ENCODE assay signal across 10 mouse cellular contexts in the genomic region with DNA sequence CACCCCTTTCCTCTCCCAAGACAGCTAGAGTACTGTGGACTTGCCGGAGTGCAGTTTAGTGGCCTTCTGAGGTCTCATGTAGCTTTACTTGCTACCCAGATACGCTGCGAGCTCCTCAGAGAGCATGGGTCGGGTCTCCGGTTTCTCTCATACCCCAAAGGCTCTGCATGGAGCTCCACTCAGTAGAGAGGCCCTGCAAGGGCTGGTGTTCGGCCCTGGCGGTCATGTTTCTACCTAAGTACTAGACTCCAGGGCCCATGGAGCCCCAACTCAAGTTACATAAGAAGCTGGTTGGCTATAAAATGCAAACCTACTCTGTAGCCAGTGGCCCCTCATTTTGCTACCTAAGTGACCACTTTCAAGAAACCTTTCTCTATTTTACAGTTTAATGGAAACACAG. TPM values are rescaled to one million over a fixed set of nuclear protein-coding genes. Genes with fewer than 3 reads are reported as not detected.
A peak's percentile ranks its signal among the peaks of the same experiment; 100 is the strongest.
DNase-seq lines count a peak whose midpoint lies in the region; ATAC-seq and TF ChIP-seq lines count a peak whose summit lies in the region.
"Had no signal": no experiment of that assay in that cellular context is flagged by ENCODE, and none has a peak within 500 bp of the region (broad histone marks: within the 10 kb centered on the region; RNA-seq: fewer than 3 reads in every experiment).

No protein-coding gene starts in this region.

- TF ChIP-seq CTCF in kidney, postnatal 0 days (IDR thresholded peaks at IDR 0.05; ENCODE audit: low read depth), result no peak
- TF ChIP-seq CTCF in olfactory bulb, adult 2 months (IDR thresholded peaks at IDR 0.05; ENCODE audit: insufficient read depth, low read depth, low read length), result no peak

- H3K4me1 ChIP-seq in kidney, postnatal 0 days (replicated peaks; ENCODE audit: insufficient read depth, low read length), result peaks cover 83% of the 10 kb centered on the region
- H3K4me1 ChIP-seq in embryonic facial prominence, embryonic 15.5 days, result peaks cover 97% of the 10 kb centered on the region
- peaks cover 41% of the 10 kb centered on the region for H3K4me1 ChIP-seq in olfactory bulb, adult 2 months (ENCODE audit: control insufficient read depth, insufficient read depth, low read length)
- peaks cover 98% of the 10 kb centered on the region for H3K4me1 ChIP-seq in forebrain, embryonic 10.5 days

- no peak overlapping the region for H3K4me3 ChIP-seq in kidney, postnatal 0 days (replicated peaks; ENCODE audit: low read depth, low read length)
- no peak overlapping the region for H3K4me3 ChIP-seq in embryonic facial prominence, embryonic 15.5 days (replicated peaks)
- no peak overlapping the region for H3K4me3 ChIP-seq in olfactory bulb, adult 2 months (ENCODE audit: insufficient read depth, low read depth, low read length)
- no peak overlapping the region for H3K4me3 ChIP-seq in forebrain, embryonic 10.5 days

- no peak overlapping the region for H3K9ac ChIP-seq in kidney, postnatal 0 days (ENCODE audit: low read depth, low read length)
- no peak overlapping the region for H3K9ac ChIP-seq in embryonic facial prominence, embryonic 15.5 days

- no peak for ATAC-seq in kidney, postnatal 0 days (replicated peaks; ENCODE audit: low FRiP score, low read depth)
- ATAC-seq in embryonic facial prominence, embryonic 15.5 days (ENCODE audit: insufficient number of reproducible peaks, low FRiP score, low TSS enrichment, low read depth), result no peak
- ATAC-seq: hindbrain, postnatal 0 days had no signal

- 0 out of 2 replicates have a peak, but pooled peaks cover 2% of the 10 kb centered on the region for H3K36me3 ChIP-seq in kidney, postnatal 0 days (ENCODE audit: insufficient read depth, low read length)
- 0 out of 2 replicates have a peak, but pooled peaks cover 6% of the 10 kb centered on the region for H3K36me3 ChIP-seq in embryonic facial prominence, embryonic 15.5 days
- peaks cover 45% of the 10 kb centered on the region for H3K36me3 ChIP-seq in forebrain, embryonic 10.5 days (replicated peaks)

- H3K9me3 ChIP-seq in kidney, postnatal 0 days (replicated peaks; ENCODE audit: low read length), result no peaks in the 10 kb centered on the region
- H3K9me3 ChIP-seq in embryonic facial prominence, embryonic 15.5 days (replicated peaks), result no peaks in the 10 kb centered on the region
- H3K9me3 ChIP-seq in forebrain, embryonic 10.5 days, result no peaks in the 10 kb centered on the region

- H3K27ac ChIP-seq in kidney, postnatal 0 days, result peak overlapping the region; percentile 92; the same call in 1 of the 2 replicates
- peak overlapping the region; percentile 44 for H3K27ac ChIP-seq in embryonic facial prominence, embryonic 15.5 days (replicated peaks)
- 0 out of 2 replicates have a peak overlapping the region, but pooled peaks have one; percentile 8 for H3K27ac ChIP-seq in olfactory bulb, adult 2 months (ENCODE audit: insufficient read depth, low read depth, low read length)
- H3K27ac ChIP-seq in forebrain, embryonic 10.5 days, result no peak overlapping the region; the same call in 1 of the 2 replicates
- H3K27ac ChIP-seq: hindbrain, postnatal 0 days had no signal

- no peak overlapping the region for H3K4me2 ChIP-seq in kidney, postnatal 0 days (ENCODE audit: low read length)
- no peak overlapping the region for H3K4me2 ChIP-seq in embryonic facial prominence, embryonic 15.5 days (replicated peaks)

- WGBS in kidney, postnatal 0 days, result 60% methylated on average over 7 of the region's 7 CpGs
- 68% methylated on average over 7 of the region's 7 CpGs for WGBS in embryonic facial prominence, embryonic 15.5 days
- 94% methylated on average over 7 of the region's 7 CpGs for WGBS in olfactory bulb, adult 2 months
- 88% methylated on average over 7 of the region's 7 CpGs for WGBS in forebrain, embryonic 10.5 days

- no peaks in the 10 kb centered on the region for H3K27me3 ChIP-seq in kidney, postnatal 0 days (ENCODE audit: insufficient read depth, low read length)
- H3K27me3 ChIP-seq in embryonic facial prominence, embryonic 15.5 days, result no peaks in the 10 kb centered on the region
- no peaks in the 10 kb centered on the region for H3K27me3 ChIP-seq in forebrain, embryonic 10.5 days (ENCODE audit: poor library complexity, severe bottlenecking)

- peak; percentile 89 for DNase-seq in heart, adult 11 months
- DNase-seq in heart, adult 8-10 months (ENCODE audit: low spot score), result no peak
- no peak for DNase-seq in kidney, postnatal 0 days (ENCODE audit: low spot score)
- no peak for DNase-seq in kidney, adult 9 months
- no peak for DNase-seq in layer of hippocampus, postnatal 14 days (ENCODE audit: low spot score in 2 of 2)
- no peak for DNase-seq in forebrain, embryonic 10.5 days (ENCODE audit: extremely low spot score, low spot score)
- DNase-seq: adrenal gland, adult 2 months had no signal

- no peak for TF ChIP-seq POLR2A in olfactory bulb, adult 2 months (IDR thresholded peaks at IDR 0.05; ENCODE audit: insufficient read depth, low read depth, low read length)

RNA-seq across cellular contexts. Expression of a gene that starts 13.4 kb away (rescaled TPM):
- 10 to 100 TPM; 57.8 to 82.0 (median 75.8) TPM for total RNA-seq in heart, adult 8-10 months (2022)
- 255 and 280 TPM in 2 replicates for polyA plus RNA-seq in kidney, postnatal 0 days (2015; fragmentation: Nextera tagmentation; extraction: Ambion mirVana)
- 321 and 328 TPM in 2 replicates for polyA plus RNA-seq in embryonic facial prominence, embryonic 15.5 days (2015; fragmentation: Nextera tagmentation; extraction: Ambion mirVana)
- 498 TPM in 1 of 2 replicates, not detected in the other for polyA plus RNA-seq in olfactory bulb, adult 2 months (2012; ENCODE audit: insufficient read depth, insufficient read length, low replicate concordance, missing spikeins)
- 100 to 1,000 TPM; 123 to 132 TPM for total RNA-seq in layer of hippocampus, postnatal 14 days (2021)
- polyA plus RNA-seq in forebrain, embryonic 10.5 days (2016; fragmentation: Nextera tagmentation; extraction: Ambion mirVana), result 235 and 255 TPM in 2 replicates

RNA-seq across cellular contexts. Expression of a gene that starts 32.9 kb away (rescaled TPM):
- 100 to 1,000 TPM; 152 to 167 (median 158) TPM for total RNA-seq in heart, adult 8-10 months (2022)
- polyA plus RNA-seq in kidney, postnatal 0 days (2015; fragmentation: Nextera tagmentation; extraction: Ambion mirVana), result 467 and 479 TPM in 2 replicates
- polyA plus RNA-seq in embryonic facial prominence, embryonic 15.5 days (2015; fragmentation: Nextera tagmentation; extraction: Ambion mirVana), result 403 and 405 TPM in 2 replicates
- polyA plus RNA-seq in olfactory bulb, adult 2 months (2012; ENCODE audit: insufficient read depth, insufficient read length, low replicate concordance, missing spikeins), result not detected in 2 replicates
- 100 to 1,000 TPM; 159 to 164 TPM for total RNA-seq in layer of hippocampus, postnatal 14 days (2021)
- 415 and 425 TPM in 2 replicates for polyA plus RNA-seq in forebrain, embryonic 10.5 days (2016; fragmentation: Nextera tagmentation; extraction: Ambion mirVana)

RNA-seq across cellular contexts. Expression of a gene that starts 33.1 kb away (rescaled TPM):
- 1 to 10 TPM in 1 of 4 experiments, under 1 TPM in 3; 0.50 to 1.1 (median 0.74) TPM for total RNA-seq in heart, adult 8-10 months (2022)
- 7.6 and 9.5 TPM in 2 replicates for polyA plus RNA-seq in kidney, postnatal 0 days (2015; fragmentation: Nextera tagmentation; extraction: Ambion mirVana)
- polyA plus RNA-seq in embryonic facial prominence, embryonic 15.5 days (2015; fragmentation: Nextera tagmentation; extraction: Ambion mirVana), result 7.5 and 7.7 TPM in 2 replicates
- polyA plus RNA-seq in olfactory bulb, adult 2 months (2012; ENCODE audit: insufficient read depth, insufficient read length, low replicate concordance, missing spikeins), result not detected in 2 replicates
- total RNA-seq in layer of hippocampus, postnatal 14 days (2021), result 1 to 10 TPM; 2.7 to 4.1 TPM
- polyA plus RNA-seq in forebrain, embryonic 10.5 days (2016; fragmentation: Nextera tagmentation; extraction: Ambion mirVana), result 10.2 and 13.4 TPM in 2 replicates

Comparison
In these comparisons a context has a peak if more than half of its experiments do, and no peak if none do; other contexts are left out.
1. RNA of a gene that starts 32.9 kb away (polyA plus RNA-seq): 467 to 479 TPM in kidney, postnatal 0 days, 415 to 425 TPM in forebrain, embryonic 10.5 days and 403 to 405 TPM in embryonic facial prominence, embryonic 15.5 days; not detected in olfactory bulb, adult 2 months; every median in the first group is over 100 times any median in the second.